Mouse (Mus musculus): ENCODE measurements at regions not wholly inside any gene's neighbourhood (a gene's known extent, or its start where the extent isn't known, plus 50 kb on each side); places are given as distances from the start of the nearest gene placed in this dataset.

- no peak for TF ChIP-seq EP300 (IDR thresholded peaks at IDR 0.05; ENCODE audit: insufficient read depth, low read depth, low read length)
- TF ChIP-seq CTCF (IDR thresholded peaks at IDR 0.05; ENCODE audit: low read depth, low read length), result no peak
Measured at GRCm38 (mm10) chr10:126157300-126157699, 191.3 kb downstream of the Lrig3 start.

Measured in ES-Bruce4 (cell line).